Mouse (Mus musculus) lung, postnatal 0 days (tissue): ENCODE measurements around the gene Pknox2. TPM values are rescaled to one million over a fixed set of nuclear protein-coding genes. Genes with fewer than 3 reads are reported as not detected.

Source experiments
- ATAC-seq: fragments of 200-750 bp; cut with Nextera tagmentation; 2 replicates; pipeline ENCODE4 v1.8.0; 2017; ENCODE audit warnings: moderate library complexity
- DNase-seq: peaks from one replicate; pipeline ENCODE4 v3.0.0-alpha.2; 2016; ENCODE audit warnings: low spot score
- H3K27ac ChIP-seq: fragments of 300-500 bp; sonication (generic); 2 replicates; pipeline ENCODE4 v1.5.1; 2014; ENCODE audit warnings: antibody characterized with exemption, mild to moderate bottlenecking, low read length, mixed read lengths
- H3K27me3 ChIP-seq: fragments of 300-500 bp; sonication (generic); replicated peaks from 2 replicates; pipeline ENCODE4 v1.6.1; 2014; ENCODE audit warnings: low read length, mixed read lengths; ENCODE audit not compliant: insufficient read depth
- H3K36me3 ChIP-seq: fragments of 300-500 bp; sonication (generic); 2 replicates; pipeline ENCODE4 v1.6.1; 2014; ENCODE audit warnings: low read length, mixed read lengths; ENCODE audit not compliant: insufficient read depth
- H3K4me1 ChIP-seq: fragments of 300-500 bp; sonication (generic); 2 replicates; pipeline ENCODE4 v1.6.1; 2014; ENCODE audit warnings: antibody characterized with exemption, low read depth, low read length, mixed read lengths; ENCODE audit not compliant: insufficient read depth
- H3K4me2 ChIP-seq: fragments of 300-500 bp; sonication (generic); replicated peaks from 2 replicates; pipeline ENCODE4 v1.6.1; 2014; ENCODE audit warnings: low read depth, mild to moderate bottlenecking, low read length, moderate library complexity, mixed read lengths
- H3K4me3 ChIP-seq: fragments of 300-500 bp; sonication (generic); 2 replicates; pipeline ENCODE4 v1.5.1; 2014; ENCODE audit warnings: low read depth, low read length
- H3K9ac ChIP-seq: fragments of 300-500 bp; sonication (generic); replicated peaks from 2 replicates; pipeline ENCODE4 v1.6.1; 2014; ENCODE audit warnings: low read depth, mild to moderate bottlenecking
- H3K9me3 ChIP-seq: fragments of 300-500 bp; sonication (generic); 2 replicates; pipeline ENCODE4 v1.6.1; 2016; ENCODE audit warnings: low read length, mixed read lengths
- CTCF ChIP-seq: IDR thresholded peaks from 2 replicates; pipeline ENCODE4 v1.5.1; 2016; ENCODE audit warnings: antibody characterized with exemption, mild to moderate bottlenecking
- EP300 ChIP-seq: IDR thresholded peaks from 2 replicates; pipeline ENCODE4 v1.6.1; 2016; ENCODE audit warnings: antibody characterized with exemption, mild to moderate bottlenecking, control low read depth
- WGBS: fragments of 180-500 bp; shearing (Covaris S2); extraction: QIAGEN DNeasy Blood & Tissue Kit; methylation state at CpG from one replicate; pipeline ENCODE4 v1.1.7; 2014; 5-methylcytosine and 5-hydroxymethylcytosine counted together
- polyA plus RNA-seq: library from polyadenylated mRNA; unstranded; fragments of >200 nt; fragmentation: Nextera tagmentation; extraction: Ambion mirVana; gene quantifications from 2 replicates; pipeline ENCODE4 v1.2.1, GENCODE M21; 2015

The Pknox2 gene
- polyA plus RNA-seq, 1 experiment from 2014 or later = 11.1 TPM

- WGBS = 91% methylated on average over 4 of the region's 4 CpGs
These were observed 95.5 kb downstream of the Pknox2 start for GRCm38 (mm10) chr9:37051669-37052068.

GRCm38 (mm10) chr9:37047490-37047889 is 99.7 kb downstream of the Pknox2 start:
- H3K4me3 ChIP-seq = no peak overlapping the region
- TF ChIP-seq EP300 (no peak), CTCF (no peak)
- WGBS = 57% methylated on average over 5 of the region's 5 CpGs
- H3K4me2 ChIP-seq = no peak overlapping the region
- no peaks in the 10 kb centered on the region; the same call in 1 of the 2 replicates for H3K4me1 ChIP-seq
- H3K36me3 ChIP-seq = no peaks in the 10 kb centered on the region
- H3K9me3 ChIP-seq = no peaks in the 10 kb centered on the region
- DNase-seq = no peak
- no peak overlapping the region for H3K27ac ChIP-seq
- no peaks in the 10 kb centered on the region for H3K27me3 ChIP-seq
- ATAC-seq = peak; percentile 23; the same call in 1 of the 2 replicates
- H3K9ac ChIP-seq = no peak overlapping the region

More at GRCm38 (mm10) chr9:37051669-37052068, 95.5 kb downstream of the Pknox2 start:
- ATAC-seq = no peak
- DNase-seq = no peak
- Histone ChIP-seq H3K4me3 (no peak overlapping the region), H3K9me3 (no peaks in the 10 kb centered on the region), H3K9ac (no peak overlapping the region), H3K4me2 (no peak overlapping the region), H3K36me3 (no peaks in the 10 kb centered on the region), H3K27ac (no peak overlapping the region), H3K4me1 (peaks cover 9% of the 10 kb centered on the region; the same call in 1 of the 2 replicates), H3K27me3 (no peaks in the 10 kb centered on the region)
- TF ChIP-seq EP300 (no peak), CTCF (no peak)

DNA sequence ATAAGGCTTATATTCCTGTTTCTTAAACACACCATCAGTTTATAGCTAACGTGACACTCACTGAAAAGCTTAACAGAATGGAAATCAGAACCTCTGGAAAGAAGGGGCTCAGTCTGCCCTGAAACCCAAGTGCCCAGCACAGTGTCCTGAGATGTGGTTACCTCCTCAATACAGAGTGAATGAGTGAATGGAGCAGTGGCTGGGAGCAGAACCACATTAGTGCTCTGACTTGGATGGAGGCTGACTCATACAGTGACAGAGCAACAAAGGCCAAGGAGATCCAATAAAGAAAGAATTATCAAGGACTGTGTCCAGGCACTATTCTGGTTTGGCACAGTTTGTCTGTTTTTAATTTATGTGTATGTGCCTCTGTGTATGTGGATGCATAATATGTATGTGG is 101.3 kb downstream of the Pknox2 start:
- Histone ChIP-seq H3K9me3 (no peaks in the 10 kb centered on the region), H3K27me3 (no peaks in the 10 kb centered on the region), H3K27ac (no peak overlapping the region), H3K4me2 (no peak overlapping the region), H3K4me1 (no peaks in the 10 kb centered on the region), H3K9ac (no peak overlapping the region), H3K4me3 (no peak overlapping the region), H3K36me3 (no peaks in the 10 kb centered on the region)
- WGBS = 80% methylated on average over 1 of the region's 1 CpGs
- DNase-seq (no peak), ATAC-seq (no peak)
- no peak for TF ChIP-seq EP300
- no peak for TF ChIP-seq CTCF

DNA sequence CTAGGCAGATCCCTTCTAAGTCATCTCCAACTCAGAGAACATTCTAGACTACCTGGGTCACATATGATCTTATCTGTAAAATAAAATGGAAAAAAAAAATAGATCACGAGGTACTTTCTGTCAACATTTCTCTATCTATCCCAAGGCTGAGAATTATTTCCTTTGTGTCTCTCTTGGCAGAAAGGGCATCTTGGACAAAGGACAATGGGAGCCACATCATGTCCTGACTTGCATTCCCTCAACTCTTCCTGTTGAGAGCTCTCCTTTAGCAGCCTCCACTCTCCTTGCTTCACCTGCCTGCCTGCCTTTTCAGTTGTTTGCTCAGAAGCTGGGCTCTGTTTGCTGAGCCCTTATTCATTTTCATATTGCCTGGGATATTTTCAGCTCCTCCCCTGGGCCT is 103.0 kb downstream of the Pknox2 start:
- H3K4me3 ChIP-seq = no peak overlapping the region
- no peaks in the 10 kb centered on the region for H3K27me3 ChIP-seq
- 45% methylated on average over 1 of the region's 1 CpGs for WGBS
- ATAC-seq (no peak), DNase-seq (no peak)
- H3K9me3 ChIP-seq = no peaks in the 10 kb centered on the region
- no peak for TF ChIP-seq EP300
- no peak for TF ChIP-seq CTCF
- H3K4me1 ChIP-seq = no peaks in the 10 kb centered on the region
- H3K9ac ChIP-seq = no peak overlapping the region
- no peak overlapping the region for H3K27ac ChIP-seq
- H3K36me3 ChIP-seq = no peaks in the 10 kb centered on the region
- no peak overlapping the region for H3K4me2 ChIP-seq

DNA sequence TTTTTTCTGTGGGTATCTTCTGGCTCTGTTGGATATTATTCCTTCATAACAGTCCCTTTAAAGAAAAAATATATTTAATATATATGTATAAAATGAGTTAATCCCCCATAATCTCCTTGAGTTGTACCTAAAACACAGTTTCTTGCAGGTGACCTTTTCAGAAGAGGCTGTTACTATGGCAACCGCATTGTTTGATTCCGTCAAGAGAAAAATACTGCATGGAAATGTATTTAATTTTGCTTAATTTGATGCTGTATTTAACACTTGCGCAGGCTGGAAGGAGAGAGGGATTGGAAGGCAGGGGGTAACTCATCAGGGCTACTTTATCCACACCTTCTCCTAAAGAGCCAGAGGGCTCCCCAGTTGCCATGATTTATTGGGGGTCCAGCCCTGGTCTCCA is 108.3 kb downstream of the Pknox2 start:
- no peak for DNase-seq
- H3K27ac ChIP-seq = no peak overlapping the region
- H3K9ac ChIP-seq = no peak overlapping the region
- no peak for ATAC-seq
- no peak for TF ChIP-seq EP300
- no peaks in the 10 kb centered on the region for H3K9me3 ChIP-seq
- 89% methylated on average over 3 of the region's 3 CpGs for WGBS
- H3K4me1 ChIP-seq = no peaks in the 10 kb centered on the region
- H3K4me2 ChIP-seq = no peak overlapping the region
- no peaks in the 10 kb centered on the region for H3K36me3 ChIP-seq
- H3K27me3 ChIP-seq = no peaks in the 10 kb centered on the region
- H3K4me3 ChIP-seq = no peak overlapping the region

GRCm38 (mm10) chr9:37038445-37038844 is 108.8 kb downstream of the Pknox2 start:
- Histone ChIP-seq H3K27ac (no peak overlapping the region), H3K9ac (no peak overlapping the region), H3K4me3 (no peak overlapping the region), H3K36me3 (no peaks in the 10 kb centered on the region), H3K4me1 (no peaks in the 10 kb centered on the region), H3K27me3 (no peaks in the 10 kb centered on the region), H3K4me2 (no peak overlapping the region), H3K9me3 (no peaks in the 10 kb centered on the region)
- WGBS = 61% methylated on average over 7 of the region's 7 CpGs
- TF ChIP-seq EP300 (no peak), CTCF (no peak)
- no peak for ATAC-seq
- DNase-seq = no peak

GRCm38 (mm10) chr9:37037405-37037804 is 109.8 kb downstream of the Pknox2 start:
- TF ChIP-seq CTCF (no peak), EP300 (no peak)
- Histone ChIP-seq H3K9ac (no peak overlapping the region), H3K4me2 (no peak overlapping the region), H3K4me3 (no peak overlapping the region), H3K36me3 (no peaks in the 10 kb centered on the region), H3K27me3 (no peaks in the 10 kb centered on the region), H3K4me1 (no peaks in the 10 kb centered on the region), H3K27ac (no peak overlapping the region), H3K9me3 (no peaks in the 10 kb centered on the region)
- DNase-seq (peak; percentile 55), ATAC-seq (no peak)
- 54% methylated on average over 12 of the region's 12 CpGs for WGBS
